Mouse (Mus musculus) thymus, adult 2 months (tissue): ENCODE data around the gene Lmf2. TPM values are rescaled to one million over a fixed set of nuclear protein-coding genes. Genes with fewer than 3 reads are reported as not detected.

ENCODE experiments used
- DNase-seq: peaks from one replicate; pipeline ENCODE4 v3.0.0; 2021
- H3K27ac ChIP-seq: fragments of 200-500 bp; 2 replicates; pipeline ENCODE4 v1.5.1; 2012; ENCODE audit warnings: low read length, control low read depth; ENCODE audit not compliant: control insufficient read depth, insufficient read depth
- H3K27me3 ChIP-seq: fragments of 200-500 bp; 2 replicates; pipeline ENCODE4 v1.6.1; 2012; ENCODE audit warnings: mild to moderate bottlenecking, low read length, moderate library complexity, mixed read lengths; ENCODE audit not compliant: control insufficient read depth, insufficient read depth
- H3K36me3 ChIP-seq: fragments of 200-500 bp; 2 replicates; pipeline ENCODE4 v1.6.1; 2012; ENCODE audit warnings: mild to moderate bottlenecking, low read length, moderate library complexity; ENCODE audit not compliant: control insufficient read depth, insufficient read depth
- H3K4me1 ChIP-seq: fragments of 200-500 bp; replicated peaks from 2 replicates; pipeline ENCODE4 v1.6.1; 2012; ENCODE audit warnings: low read length; ENCODE audit not compliant: control insufficient read depth, insufficient read depth
- H3K4me3 ChIP-seq: fragments of 200-500 bp; 2 replicates; pipeline ENCODE4 v1.5.1; 2012; ENCODE audit warnings: mild to moderate bottlenecking, low read length, control low read depth, moderate library complexity; ENCODE audit not compliant: control insufficient read depth, insufficient read depth
- CTCF ChIP-seq: fragments of 200-500 bp; IDR thresholded peaks from 2 replicates; pipeline ENCODE4 v1.5.1; 2012; ENCODE audit warnings: mild to moderate bottlenecking, control low read depth, low read length, moderate library complexity, borderline replicate concordance; ENCODE audit not compliant: control insufficient read depth, poor library complexity, insufficient read depth; ENCODE audit errors: extremely low read depth
- POLR2A ChIP-seq: fragments of 200-500 bp; IDR thresholded peaks from 2 replicates; pipeline ENCODE4 v1.6.1; 2012; ENCODE audit warnings: mild to moderate bottlenecking, low read length, control low read depth, moderate library complexity; ENCODE audit not compliant: control insufficient read depth, poor library complexity, insufficient read depth; ENCODE audit errors: extremely low read depth
- whole genome bisulfite sequencing: fragments of 180-500 bp; shearing (Covaris S2); methylation state at CpG from one replicate; pipeline ENCODE4 v1.1.7; 2018; 5-methylcytosine and 5-hydroxymethylcytosine counted together
- polyA plus RNA-seq: library from polyadenylated mRNA; depleted of rRNA; stranded (reverse); fragments of >200 nt; gene quantifications from 2 replicates; pipeline ENCODE4 v1.2.3, GENCODE M21; 2012; rRNA removed

Lmf2 gene
- polyA plus RNA-seq, 1 experiment: 129 TPM

- WGBS: 100% methylated on average over 1 of the region's 1 CpGs
- Histone ChIP-seq H3K27me3 (no peaks in the 10 kb centered on the region), H3K4me3 (no peak overlapping the region), H3K4me1 (peaks cover 39% of the 10 kb centered on the region), H3K36me3 (peaks cover 49% of the 10 kb centered on the region), H3K27ac (no peak overlapping the region)
- TF ChIP-seq POLR2A (no peak), CTCF (no peak)
- DNase-seq: no peak
Measured at GRCm38 (mm10) chr15:89305966-89306365, 49.5 kb downstream of the Lmf2 start.

Other genes starting within 250 kb of the Lmf2 start
- 97.4 and 98.9 TPM in 2 replicates for gene Tubgcp6, start 232.5 kb downstream of the Lmf2 start, polyA plus RNA-seq
- 82.9 and 94.4 TPM in 2 replicates for gene Hdac10, start 227.0 kb downstream of the Lmf2 start, polyA plus RNA-seq
- 2.9 and 3.1 TPM in 2 replicates for gene Mapk12, start 215.0 kb downstream of the Lmf2 start, polyA plus RNA-seq
- gene Mapk11, start 206.0 kb downstream of the Lmf2 start, polyA plus RNA-seq: 27.3 and 28.6 TPM in 2 replicates
- 42.8 and 54.6 TPM in 2 replicates for gene Plxnb2, start 174.9 kb downstream of the Lmf2 start, polyA plus RNA-seq
- 42.3 and 50.1 TPM in 2 replicates for gene Dennd6b, start 159.2 kb downstream of the Lmf2 start, polyA plus RNA-seq
- gene Ppp6r2, start 144.1 kb downstream of the Lmf2 start, polyA plus RNA-seq: 299 and 592 TPM in 2 replicates
- 899 TPM in 2 replicates for gene Sbf1, start 40.3 kb downstream of the Lmf2 start, polyA plus RNA-seq
- gene Adm2, start 32.9 kb downstream of the Lmf2 start, polyA plus RNA-seq: 4.4 and 5.3 TPM in 2 replicates
- 0.82 and 2.7 TPM in 2 replicates for gene Miox, start 21.3 kb downstream of the Lmf2 start, polyA plus RNA-seq
- 351 and 370 TPM in 2 replicates for gene Ncaph2, start 60 bp upstream of the Lmf2 start, polyA plus RNA-seq
- 37.4 and 43.3 TPM in 2 replicates for gene Sco2, start 18.2 kb upstream of the Lmf2 start, polyA plus RNA-seq
- gene Tymp, start 21.4 kb upstream of the Lmf2 start, polyA plus RNA-seq: 5.9 and 7.8 TPM in 2 replicates
- 21.1 and 21.9 TPM in 2 replicates for gene Odf3b, start 23.6 kb upstream of the Lmf2 start, polyA plus RNA-seq
- gene Klhdc7b, start 29.3 kb upstream of the Lmf2 start, polyA plus RNA-seq: 0.08 and 0.13 TPM in 2 replicates
- not detected in 2 replicates for gene Syce3, start 54.8 kb upstream of the Lmf2 start, polyA plus RNA-seq
- 47.0 and 76.6 TPM in 2 replicates for gene Cpt1b, start 70.2 kb upstream of the Lmf2 start, polyA plus RNA-seq
- gene C730034F03Rik, start 73.9 kb upstream of the Lmf2 start, polyA plus RNA-seq: 1.8 and 2.2 TPM in 2 replicates
- 3.2 TPM in 2 replicates for gene Gm44502, start 74.0 kb upstream of the Lmf2 start, polyA plus RNA-seq
- 92.0 and 99.8 TPM in 2 replicates for gene Chkb, start 74.2 kb upstream of the Lmf2 start, polyA plus RNA-seq
- gene Mapk8ip2, start 98.3 kb upstream of the Lmf2 start, polyA plus RNA-seq: 0.11 and 0.13 TPM in 2 replicates
- gene Arsa, start 121.8 kb upstream of the Lmf2 start, polyA plus RNA-seq: 37.9 and 43.0 TPM in 2 replicates
- 6.8 and 8.2 TPM in 2 replicates for gene Shank3, start 144.0 kb upstream of the Lmf2 start, polyA plus RNA-seq
- gene Acr, start 212.7 kb upstream of the Lmf2 start, polyA plus RNA-seq: 0.15 and 0.16 TPM in 2 replicates
- gene Rabl2, start 236.3 kb upstream of the Lmf2 start, polyA plus RNA-seq: 9.6 and 10.2 TPM in 2 replicates